Mouse (Mus musculus) forebrain, postnatal 0 days (tissue): ENCODE measurements at regions not wholly inside any gene's neighbourhood (a gene's known extent, or its start where the extent isn't known, plus 50 kb on each side); places are given as distances from the start of the nearest gene placed in this dataset.
A peak's percentile ranks its signal among the peaks of the same experiment; 100 is the strongest.

Experiments used
- ATAC-seq: fragments of 200-750 bp; cut with Nextera tagmentation; 2 replicates; pipeline ENCODE4 v1.8.0; 2017; ENCODE audit warnings: mild to moderate bottlenecking, moderate library complexity
- DNase-seq: peaks from one replicate; pipeline ENCODE4 v3.0.0-alpha.2; 2015
- H3K27ac ChIP-seq: fragments of 300-500 bp; sonication (generic); 2 replicates; pipeline ENCODE4 v1.5.1; 2014; ENCODE audit warnings: low read depth, mild to moderate bottlenecking, antibody characterized with exemption, low read length, moderate library complexity, mixed read lengths
- H3K27me3 ChIP-seq: fragments of 300-500 bp; sonication (generic); 2 replicates; pipeline ENCODE4 v1.6.1; 2014; ENCODE audit warnings: mild to moderate bottlenecking, low read length, mixed read lengths; ENCODE audit not compliant: insufficient read depth
- H3K36me3 ChIP-seq: fragments of 300-500 bp; sonication (generic); 2 replicates; pipeline ENCODE4 v1.6.1; 2014; ENCODE audit warnings: mild to moderate bottlenecking, moderate library complexity; ENCODE audit not compliant: insufficient read depth
- H3K4me1 ChIP-seq: fragments of 300-500 bp; sonication (generic); 2 replicates; pipeline ENCODE4 v1.6.1; 2014; ENCODE audit warnings: antibody characterized with exemption; ENCODE audit not compliant: insufficient read depth
- H3K4me2 ChIP-seq: fragments of 300-500 bp; sonication (generic); 2 replicates; pipeline ENCODE4 v1.6.1; 2014; ENCODE audit warnings: low read depth, mild to moderate bottlenecking, moderate library complexity
- H3K4me3 ChIP-seq: fragments of 300-500 bp; sonication (generic); 2 replicates; pipeline ENCODE4 v1.5.1; 2014; ENCODE audit warnings: low read depth, low read length, mixed read lengths
- H3K9ac ChIP-seq: fragments of 300-500 bp; sonication (generic); 2 replicates; pipeline ENCODE4 v1.6.1; 2014; ENCODE audit warnings: mild to moderate bottlenecking
- H3K9me3 ChIP-seq: fragments of 300-500 bp; sonication (generic); 2 replicates; pipeline ENCODE4 v1.6.1; 2016; ENCODE audit warnings: low read length
- CTCF ChIP-seq: sonication (generic); IDR thresholded peaks from 2 replicates; pipeline ENCODE4 v1.5.1; 2016; ENCODE audit warnings: antibody characterized with exemption, control low read depth, low read depth
- WGBS: fragments of 180-500 bp; shearing (Covaris S2); extraction: QIAGEN DNeasy Blood & Tissue Kit; methylation state at CpG from one replicate; pipeline ENCODE4 v1.1.7; 2014; 5-methylcytosine and 5-hydroxymethylcytosine counted together

DNA sequence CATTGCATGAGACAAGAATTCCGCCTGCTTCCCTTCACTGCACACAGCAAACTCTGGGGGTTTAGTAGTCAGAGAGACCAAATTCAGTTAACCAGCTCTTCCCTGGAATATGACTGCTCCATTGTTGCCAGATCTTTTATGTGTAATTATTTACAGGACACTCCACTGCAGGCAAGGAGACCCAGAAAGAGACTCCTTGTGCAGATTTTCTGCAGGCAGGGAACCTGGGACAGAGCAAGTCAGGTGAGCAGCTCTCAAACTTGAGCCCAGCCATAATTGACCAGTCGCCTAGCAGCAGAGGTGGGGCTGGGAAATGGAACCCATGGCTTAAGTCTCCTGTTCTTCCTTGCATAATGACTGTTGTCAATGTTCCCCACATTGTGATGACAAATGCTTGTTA lies 324.2 kb downstream of the Ice1 start:
- no peak overlapping the region for H3K4me3 ChIP-seq
- WGBS = 74% methylated on average over 2 of the region's 2 CpGs
- no peaks in the 10 kb centered on the region for H3K27me3 ChIP-seq
- H3K27ac ChIP-seq = no peak overlapping the region
- no peaks in the 10 kb centered on the region for H3K9me3 ChIP-seq
- H3K4me2 ChIP-seq = no peak overlapping the region
- TF ChIP-seq CTCF = no peak
- no peak for DNase-seq
- H3K36me3 ChIP-seq = no peaks in the 10 kb centered on the region
- H3K9ac ChIP-seq = no peak overlapping the region
- H3K4me1 ChIP-seq = no peaks in the 10 kb centered on the region
- ATAC-seq = no peak

- no peak for TF ChIP-seq CTCF
- no peak overlapping the region for H3K4me2 ChIP-seq
- no peak overlapping the region for H3K4me3 ChIP-seq
- H3K9me3 ChIP-seq = no peaks in the 10 kb centered on the region
- no peak for DNase-seq
- no peaks in the 10 kb centered on the region for H3K36me3 ChIP-seq
- no peak for ATAC-seq
- H3K27me3 ChIP-seq = no peaks in the 10 kb centered on the region
- no peaks in the 10 kb centered on the region for H3K4me1 ChIP-seq
- WGBS = 42% methylated on average over 1 of the region's 1 CpGs
- H3K9ac ChIP-seq = no peak overlapping the region
- no peak overlapping the region for H3K27ac ChIP-seq
Observed at GRCm38 (mm10) chr13:70323537-70323936, 313.9 kb downstream of the Ice1 start.

- DNase-seq (no peak), ATAC-seq (no peak)
- no peak for TF ChIP-seq CTCF
- WGBS = 38% methylated on average over 4 of the region's 4 CpGs
- H3K27me3 ChIP-seq = no peaks in the 10 kb centered on the region
- no peaks in the 10 kb centered on the region for H3K4me1 ChIP-seq
- H3K4me3 ChIP-seq = no peak overlapping the region
- no peak overlapping the region for H3K9ac ChIP-seq
- no peak overlapping the region for H3K4me2 ChIP-seq
- no peaks in the 10 kb centered on the region for H3K36me3 ChIP-seq
- H3K9me3 ChIP-seq = no peaks in the 10 kb centered on the region
- peak overlapping the region; percentile 2; the same call in 1 of the 2 replicates for H3K27ac ChIP-seq
Observed at GRCm38 (mm10) chr13:70336069-70336468, 301.4 kb downstream of the Ice1 start.

DNA sequence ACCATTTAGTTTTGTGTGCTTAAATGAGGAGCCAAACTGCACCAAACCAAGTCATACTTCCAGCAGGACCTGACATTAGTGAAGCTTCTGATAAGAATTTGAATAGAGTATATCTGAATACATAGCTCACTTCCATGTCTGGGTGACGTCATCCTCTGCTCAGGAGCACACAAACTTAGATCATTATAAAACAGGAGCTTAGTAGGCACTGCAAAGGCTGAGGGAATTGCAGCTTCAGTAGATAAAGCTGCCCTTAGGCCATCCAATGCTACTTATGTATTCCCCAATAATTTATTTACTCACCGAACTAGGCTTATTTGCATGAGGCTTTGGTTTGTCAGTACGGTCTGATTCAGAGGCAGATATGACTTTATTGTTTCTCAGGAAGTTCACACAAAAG lies 297.0 kb downstream of the Ice1 start:
- no peak for TF ChIP-seq CTCF
- WGBS = 35% methylated on average over 3 of the region's 3 CpGs
- no peak overlapping the region for H3K4me2 ChIP-seq
- ATAC-seq = no peak
- no peak overlapping the region for H3K27ac ChIP-seq
- H3K4me1 ChIP-seq = no peaks in the 10 kb centered on the region
- no peaks in the 10 kb centered on the region for H3K27me3 ChIP-seq
- no peak for DNase-seq
- no peak overlapping the region for H3K9ac ChIP-seq
- H3K36me3 ChIP-seq = no peaks in the 10 kb centered on the region
- H3K9me3 ChIP-seq = no peaks in the 10 kb centered on the region
- H3K4me3 ChIP-seq = no peak overlapping the region

- H3K9me3 ChIP-seq = no peaks in the 10 kb centered on the region
- no peaks in the 10 kb centered on the region for H3K27me3 ChIP-seq
- no peak for ATAC-seq
- H3K27ac ChIP-seq = no peak overlapping the region
- H3K36me3 ChIP-seq = no peaks in the 10 kb centered on the region
- H3K4me2 ChIP-seq = no peak overlapping the region
- WGBS = 83% methylated on average over 1 of the region's 1 CpGs
- no peak for TF ChIP-seq CTCF
- no peak overlapping the region for H3K4me3 ChIP-seq
- H3K9ac ChIP-seq = no peak overlapping the region
- H3K4me1 ChIP-seq = no peaks in the 10 kb centered on the region
- no peak for DNase-seq
Observed at GRCm38 (mm10) chr13:70343191-70343734, 294.2 kb downstream of the Ice1 start.

- H3K4me1 ChIP-seq = no peaks in the 10 kb centered on the region
- no peak overlapping the region for H3K4me2 ChIP-seq
- no peaks in the 10 kb centered on the region for H3K9me3 ChIP-seq
- no peak for TF ChIP-seq CTCF
- H3K27ac ChIP-seq = no peak overlapping the region
- ATAC-seq = no peak
- no peak overlapping the region for H3K9ac ChIP-seq
- H3K4me3 ChIP-seq = no peak overlapping the region
- no peaks in the 10 kb centered on the region for H3K36me3 ChIP-seq
- 49% methylated on average over 2 of the region's 2 CpGs for WGBS
- H3K27me3 ChIP-seq = no peaks in the 10 kb centered on the region
- no peak for DNase-seq
Observed at GRCm38 (mm10) chr13:70343911-70344310, 293.5 kb downstream of the Ice1 start.

DNA sequence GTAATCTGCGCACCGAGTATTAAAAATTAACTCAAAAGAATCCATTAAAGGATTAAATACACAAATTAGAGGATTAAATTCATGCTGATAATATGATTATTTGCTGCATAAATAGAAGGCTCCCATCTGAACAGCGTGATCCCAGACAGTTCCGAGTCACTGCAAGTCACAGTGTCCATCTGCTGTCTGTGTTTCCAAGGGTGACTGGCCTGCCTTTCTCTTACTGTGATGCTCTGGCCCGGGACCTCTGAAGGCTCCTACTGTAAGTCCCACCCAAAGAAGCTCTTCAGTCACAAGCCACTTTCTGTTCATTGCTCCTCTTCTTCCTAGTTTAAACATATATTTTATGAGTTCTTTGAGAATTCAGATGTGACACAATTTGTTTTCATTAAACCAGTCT lies 293.1 kb downstream of the Ice1 start:
- no peak overlapping the region for H3K4me2 ChIP-seq
- no peak overlapping the region for H3K27ac ChIP-seq
- no peak overlapping the region for H3K4me3 ChIP-seq
- H3K9ac ChIP-seq = no peak overlapping the region
- 66% methylated on average over 5 of the region's 5 CpGs for WGBS
- no peaks in the 10 kb centered on the region for H3K4me1 ChIP-seq
- H3K27me3 ChIP-seq = no peaks in the 10 kb centered on the region
- no peak for TF ChIP-seq CTCF
- ATAC-seq (no peak), DNase-seq (no peak)
- H3K36me3 ChIP-seq = no peaks in the 10 kb centered on the region
- no peaks in the 10 kb centered on the region for H3K9me3 ChIP-seq

DNA sequence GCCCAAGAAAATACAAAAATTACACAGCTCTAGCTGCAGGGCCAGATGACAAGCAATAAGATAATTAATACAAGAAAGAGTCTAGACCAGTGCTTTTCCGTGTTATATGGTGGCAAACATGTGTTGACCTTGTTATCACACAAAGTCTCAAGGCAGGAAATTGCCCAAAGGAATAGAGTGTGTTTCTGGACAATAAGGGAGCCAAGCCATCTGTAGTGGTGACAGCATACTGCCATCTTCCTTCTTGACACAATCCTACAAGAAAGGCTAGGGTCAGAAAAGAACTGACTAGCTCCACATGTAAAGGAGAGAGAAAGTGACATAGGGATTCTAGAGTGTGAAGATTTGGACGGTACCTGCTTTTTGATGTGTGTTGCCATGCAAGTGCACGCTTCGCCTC lies 289.0 kb downstream of the Ice1 start:
- WGBS = 88% methylated on average over 4 of the region's 4 CpGs

More for the DNA sequence above, 289.0 kb downstream of the Ice1 start:
- no peak for ATAC-seq
- no peak overlapping the region for H3K27ac ChIP-seq
- no peak overlapping the region for H3K4me2 ChIP-seq
- no peaks in the 10 kb centered on the region for H3K36me3 ChIP-seq
- DNase-seq = no peak
- no peak overlapping the region for H3K4me3 ChIP-seq
- TF ChIP-seq CTCF = no peak
- no peaks in the 10 kb centered on the region for H3K27me3 ChIP-seq
- no peaks in the 10 kb centered on the region for H3K9me3 ChIP-seq
- H3K9ac ChIP-seq = no peak overlapping the region
- H3K4me1 ChIP-seq = no peaks in the 10 kb centered on the region
